Mouse (Mus musculus) thymus, postnatal 10 days (tissue): ENCODE data around the gene Ttpal.

Experiments
- DNase-seq, 2 experiments: peaks; one replicate each; pipeline ENCODE4 v3.0.0; 2021; ENCODE audit warnings: low spot score in 2 of 2

The Ttpal gene

GRCm38 (mm10) chr2:163660103-163660701 is 58.1 kb downstream of the Ttpal start:
- DNase-seq, result no peak

- no peak for DNase-seq
Observed at GRCm38 (mm10) chr2:163661371-163661850, 59.3 kb downstream of the Ttpal start.

GRCm38 (mm10) chr2:163662076-163662475 is 60.0 kb downstream of the Ttpal start:
- no peak for DNase-seq

- DNase-seq, result no peak
Observed at GRCm38 (mm10) chr2:163662698-163663221, 60.6 kb downstream of the Ttpal start.

- no peak for DNase-seq
Observed at GRCm38 (mm10) chr2:163663930-163664329, 61.8 kb downstream of the Ttpal start.

GRCm38 (mm10) chr2:163667045-163667444 is 64.9 kb downstream of the Ttpal start:
- DNase-seq, result no peak
